Mouse (Mus musculus) skeletal muscle tissue, adult 2 months (tissue): ENCODE results near the gene Serpinb9b.

Experiments used
- DNase-seq: peaks from one replicate; pipeline ENCODE4 v3.0.0-alpha.2; 2012; ENCODE audit warnings: low read depth, low spot score

The Serpinb9b gene

DNA sequence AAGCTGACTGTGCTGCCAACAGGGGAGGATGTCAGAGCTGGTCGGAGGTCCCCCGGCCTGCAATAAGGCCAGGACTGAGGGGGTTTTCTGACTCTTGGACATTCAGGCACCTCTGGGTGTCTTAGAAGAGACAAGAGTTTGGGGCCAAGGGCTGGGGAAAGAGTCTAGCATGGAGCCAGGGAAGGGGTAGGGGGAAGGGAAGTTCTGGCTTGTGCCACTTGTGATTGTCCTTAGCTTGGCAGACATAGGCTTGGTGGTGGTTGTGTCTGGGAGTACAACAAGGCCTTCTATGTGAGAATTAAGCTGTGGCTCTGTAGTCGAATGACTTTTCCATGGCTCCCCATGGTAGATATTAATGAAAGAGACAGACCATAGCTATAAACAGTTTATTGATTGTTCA lies 16.3 kb downstream of the Serpinb9b start:
- no peak for DNase-seq

DNA sequence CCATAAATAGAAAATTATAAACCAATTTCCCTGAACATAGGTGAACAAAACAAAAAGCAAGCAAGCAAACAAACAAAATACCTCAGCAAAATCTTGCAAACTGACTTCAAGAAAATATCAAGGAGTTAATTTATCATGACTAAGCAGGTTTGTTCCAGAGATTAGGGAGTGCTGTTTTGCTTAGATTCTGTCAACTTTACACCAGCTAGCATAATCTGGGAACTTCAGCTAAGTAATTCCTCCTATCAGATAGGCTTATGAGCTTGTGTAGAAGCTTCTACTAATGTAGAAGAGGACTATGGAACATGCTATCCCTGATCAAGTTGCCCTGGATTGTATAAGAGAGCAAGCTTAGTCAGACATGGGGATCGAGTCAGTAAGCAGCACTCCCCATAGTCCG lies 20.0 kb downstream of the Serpinb9b start:
- DNase-seq, result no peak

DNA sequence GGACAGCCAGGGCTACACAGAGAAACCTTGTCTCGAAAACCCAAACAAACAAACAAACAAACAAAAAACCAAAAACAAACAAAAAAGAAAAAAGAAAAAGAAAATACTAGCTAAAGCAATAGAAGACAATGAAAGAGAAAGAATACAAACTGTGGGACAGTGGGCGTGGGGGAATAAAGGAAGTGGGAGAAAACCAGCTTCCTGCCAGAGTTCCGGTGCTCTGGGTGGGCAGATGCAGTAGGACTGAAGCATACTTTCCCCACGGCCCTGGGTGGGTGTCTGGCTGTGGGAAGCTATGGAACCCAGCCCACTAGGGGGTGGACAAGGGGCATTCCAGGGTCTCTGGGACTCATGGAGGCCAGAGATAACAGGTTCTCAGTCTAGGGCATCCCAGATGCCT lies 21.0 kb downstream of the Serpinb9b start:
- DNase-seq, result no peak

DNA sequence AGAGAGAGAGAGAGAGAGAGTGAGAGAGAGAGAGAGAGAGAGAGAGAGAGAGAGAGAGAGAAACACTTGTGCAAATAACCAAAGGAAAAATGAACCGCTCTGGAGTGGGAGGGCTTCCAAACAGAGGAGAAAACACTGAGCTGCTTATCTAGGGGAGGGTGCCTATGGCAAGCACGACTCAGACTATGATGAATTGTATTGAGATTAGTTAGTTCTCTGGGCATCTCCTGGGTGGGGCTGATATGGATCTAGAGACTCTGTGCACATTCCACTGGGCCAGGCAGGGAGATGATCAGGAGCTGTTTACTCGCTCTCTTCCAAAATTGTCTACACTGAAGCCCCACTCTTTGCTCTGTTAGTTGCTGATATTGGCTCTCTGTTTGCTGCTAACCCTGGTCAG lies 24.5 kb downstream of the Serpinb9b start:
- no peak for DNase-seq

DNA sequence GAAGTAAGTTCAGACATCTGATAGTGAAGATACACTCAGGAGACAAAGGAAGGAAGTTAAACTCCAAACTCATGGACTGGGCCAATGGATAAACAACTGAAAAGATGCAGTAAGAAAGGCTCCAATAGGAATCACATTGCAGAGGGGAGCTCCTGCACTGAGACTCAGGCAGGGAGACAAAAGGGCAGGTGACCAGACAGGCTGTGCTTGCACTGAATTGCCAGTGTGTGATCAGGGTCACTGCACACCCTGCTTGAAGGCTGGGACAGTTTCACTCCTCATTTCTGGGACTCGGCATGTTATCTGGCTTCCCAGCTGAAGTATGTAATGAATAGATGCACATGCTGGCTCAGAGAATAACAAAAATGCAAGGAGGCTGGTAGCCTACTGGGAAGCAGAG lies 35.8 kb downstream of the Serpinb9b start:
- DNase-seq, result no peak

DNA sequence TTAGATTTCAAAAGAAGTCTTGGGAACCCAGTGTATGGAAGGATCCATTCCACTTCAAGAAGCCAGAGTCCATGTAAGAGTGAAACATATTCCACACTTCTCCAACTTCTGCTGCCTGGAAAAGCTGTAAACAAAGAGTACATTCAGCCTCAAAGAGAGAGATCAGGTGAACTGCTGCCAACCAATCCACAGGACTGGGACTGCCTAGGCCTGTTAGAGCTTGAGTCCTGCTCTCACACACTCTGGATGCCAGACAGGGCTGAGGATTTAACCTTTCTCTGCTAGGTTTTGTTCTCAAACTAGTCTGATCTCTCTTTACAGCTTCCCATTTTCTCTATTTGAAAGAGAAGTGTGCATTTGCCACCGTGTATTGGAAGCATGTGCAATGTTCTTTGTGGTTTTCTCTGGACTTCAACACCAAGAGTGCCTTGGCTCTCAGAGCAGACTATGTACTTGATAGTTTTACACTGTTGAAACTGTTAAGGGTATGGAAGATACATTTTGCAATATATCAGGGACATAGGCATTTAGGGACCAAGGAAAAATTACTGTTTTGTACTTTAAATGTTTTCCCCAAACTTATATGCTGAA lies 40.3 kb downstream of the Serpinb9b start:
- DNase-seq, result no peak

DNA sequence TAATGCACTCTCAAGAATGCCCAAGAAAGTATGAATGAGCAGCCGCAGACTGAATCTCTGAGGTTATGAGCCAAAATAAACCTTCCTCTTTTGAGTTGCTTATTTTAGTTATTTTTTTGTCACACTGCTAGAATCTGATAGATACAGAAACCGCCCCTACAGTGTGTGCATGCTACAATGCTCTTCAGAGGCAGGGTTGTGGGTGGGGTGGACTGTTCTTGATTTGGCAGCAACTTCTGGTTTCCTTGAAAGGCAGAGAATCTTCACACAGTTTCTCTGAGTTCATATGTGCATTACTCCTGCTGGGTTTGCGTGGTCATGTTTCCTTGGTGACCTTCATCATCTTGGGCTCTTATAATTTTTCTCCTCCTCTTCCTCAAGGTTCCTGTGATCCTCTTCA lies 40.9 kb downstream of the Serpinb9b start:
- no peak for DNase-seq

DNA sequence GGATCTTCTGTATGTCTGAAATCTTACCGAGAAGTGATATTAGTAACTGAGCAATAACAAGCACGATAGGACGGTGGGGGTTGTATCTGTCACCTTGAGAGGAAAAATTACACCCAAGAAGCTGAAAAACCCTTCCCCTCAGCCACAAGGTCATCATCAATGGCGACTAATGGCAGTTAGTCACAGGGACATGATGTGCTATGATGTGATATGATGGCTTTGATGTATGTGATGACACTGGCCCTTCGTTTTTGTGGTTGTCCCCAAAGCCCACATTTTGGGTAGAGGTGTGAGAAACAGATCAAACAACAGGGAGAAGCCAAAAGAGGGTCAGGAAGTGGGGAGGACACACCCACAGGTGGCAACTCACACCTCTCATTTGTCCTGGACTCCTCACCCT lies 44.6 kb downstream of the Serpinb9b start:
- DNase-seq, result no peak

DNA sequence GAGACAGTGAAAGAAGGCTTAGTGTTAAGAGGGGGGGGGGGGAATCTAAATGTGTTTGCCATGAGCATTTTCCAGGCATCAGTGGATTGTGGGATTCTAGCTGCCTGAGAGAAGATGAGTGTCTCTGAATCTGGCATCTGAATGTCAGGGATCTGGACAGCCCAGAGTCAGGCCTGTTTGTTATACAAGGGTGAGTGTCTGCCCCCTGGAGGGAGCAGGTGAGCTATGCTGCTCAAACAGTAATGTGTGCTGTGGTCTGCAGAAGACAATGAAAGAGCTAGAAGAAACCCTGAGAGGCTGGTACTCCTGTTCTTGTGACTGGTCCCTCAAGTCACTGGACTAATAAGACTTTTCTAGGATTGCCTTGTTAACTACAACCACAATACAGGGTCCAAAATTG lies 46.8 kb downstream of the Serpinb9b start:
- peak; percentile 38 for DNase-seq

DNA sequence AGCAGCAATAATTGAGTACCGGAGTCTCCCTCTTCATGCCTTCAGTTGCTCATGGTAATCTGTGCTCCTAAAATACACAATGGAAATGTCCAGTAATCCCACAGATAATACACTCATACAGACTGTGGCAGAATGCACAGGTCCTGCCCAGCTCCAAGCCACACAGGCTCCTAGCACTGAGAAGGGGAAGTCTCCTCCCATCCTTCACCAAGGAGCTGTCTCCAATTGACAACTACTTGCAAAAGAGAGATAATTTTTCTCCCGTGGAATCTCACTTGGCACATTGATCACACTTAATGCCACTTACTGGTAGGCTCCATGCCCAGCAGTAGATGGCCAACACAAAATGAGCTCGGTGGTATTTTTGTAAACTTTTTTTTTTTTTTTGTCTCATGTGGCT lies 49.0 kb downstream of the Serpinb9b start:
- no peak for DNase-seq

DNA sequence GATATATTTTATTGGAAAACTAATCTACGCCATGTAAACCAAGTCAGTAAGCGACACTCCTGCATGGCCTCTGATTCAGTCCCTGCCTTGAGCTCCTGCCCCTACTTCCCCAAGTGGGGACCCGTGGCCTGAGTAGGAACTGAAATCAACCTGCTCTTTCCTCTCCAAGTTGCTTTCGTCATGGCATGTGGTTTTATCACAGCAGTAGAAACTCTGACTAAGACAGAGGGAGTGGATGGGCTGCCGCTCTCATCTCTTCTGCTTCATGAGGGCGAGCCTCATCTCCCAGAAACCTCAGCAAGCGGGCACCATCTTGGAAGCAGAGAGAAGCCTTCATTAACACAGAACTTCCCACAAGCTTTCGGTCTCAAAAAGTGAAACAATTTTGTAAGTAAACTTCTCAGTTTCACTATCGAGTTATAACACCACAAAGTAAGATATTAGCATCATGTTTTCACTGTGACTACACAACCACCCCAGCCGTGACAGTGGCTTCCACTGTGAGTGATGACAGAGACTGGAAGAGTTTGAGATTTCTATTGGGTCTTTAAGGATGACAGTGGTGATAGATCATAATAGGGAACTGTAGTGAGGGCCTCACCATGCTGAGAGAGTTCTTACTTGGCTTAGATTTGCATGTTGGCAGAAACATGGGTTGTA lies 49.9 kb downstream of the Serpinb9b start:
- no peak for DNase-seq

DNA sequence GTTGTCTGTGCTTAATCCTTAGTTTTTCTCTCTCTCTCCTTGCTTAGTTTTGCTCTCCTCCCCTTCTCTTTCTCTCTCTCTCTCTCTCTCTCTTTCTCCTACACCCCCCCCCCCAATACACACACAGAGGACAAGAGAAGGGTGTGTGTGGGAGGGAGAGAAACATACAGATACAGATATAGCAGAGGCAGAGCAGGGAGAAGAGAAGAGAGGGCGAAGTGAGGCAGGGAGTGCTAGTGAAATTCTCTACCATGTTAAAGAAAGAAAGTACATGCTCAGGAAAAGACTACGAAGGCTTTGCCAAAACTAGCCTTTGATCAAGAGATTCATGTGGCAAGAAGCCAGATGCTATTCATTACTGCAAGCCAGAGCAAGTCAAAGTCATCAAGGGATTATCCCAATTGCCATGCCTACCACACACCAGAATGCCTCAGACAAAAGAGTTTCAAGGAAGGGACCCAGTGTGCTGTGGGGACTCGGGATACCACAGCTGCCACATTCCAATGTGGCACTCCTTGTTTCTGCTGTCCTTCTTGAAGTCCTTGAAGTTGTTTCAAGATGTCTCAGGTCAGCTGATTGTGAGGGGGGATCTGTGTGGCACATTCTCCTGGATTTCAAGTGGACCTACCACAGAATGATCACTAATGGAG lies 51.0 kb downstream of the Serpinb9b start, which contains the start of gene Serpinb1b:
Gene Serpinb1b, plus strand, starts transcription at position 520 of the 650 bp plus-strand sequence.
- DNase-seq, result no peak

DNA sequence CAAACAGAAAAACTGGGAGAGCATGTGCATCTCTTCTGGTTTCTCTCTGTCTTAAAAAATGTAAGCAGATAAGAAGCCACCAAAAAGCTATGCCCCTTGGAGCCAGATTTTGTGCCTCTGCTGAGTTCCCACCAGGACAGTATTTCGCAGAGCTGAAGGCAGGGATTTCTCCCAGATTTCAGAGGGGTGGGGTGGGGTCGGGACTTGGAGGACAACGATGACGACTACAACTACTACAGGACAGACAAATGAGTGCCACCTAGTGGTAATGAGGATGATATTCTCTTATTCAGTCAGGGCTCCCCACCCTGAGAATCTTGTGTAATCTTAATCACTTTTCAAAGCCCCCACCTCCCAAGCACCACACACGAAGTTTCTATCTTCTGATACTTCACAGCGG lies 52.2 kb downstream of the Serpinb9b start:
- no peak for DNase-seq

DNA sequence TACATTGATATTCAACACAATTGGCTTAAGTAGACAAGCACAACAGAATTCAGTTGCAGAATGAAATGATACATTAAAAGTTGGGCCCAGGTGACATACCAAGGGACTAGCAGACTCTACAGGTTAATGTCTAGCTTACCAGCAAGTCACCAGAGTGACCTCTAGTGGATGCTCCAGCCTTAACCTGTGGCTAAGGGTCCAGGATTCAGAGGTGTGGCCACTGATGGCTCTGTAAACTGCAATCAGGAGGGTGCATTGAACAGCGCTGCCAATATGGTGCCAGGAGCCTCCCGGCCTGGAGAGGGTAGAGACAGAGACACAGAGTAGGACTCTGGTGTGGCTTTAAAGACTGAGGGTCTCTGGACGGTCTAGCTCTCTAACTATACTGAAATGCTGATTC lies 53.1 kb downstream of the Serpinb9b start:
- DNase-seq, result no peak

DNA sequence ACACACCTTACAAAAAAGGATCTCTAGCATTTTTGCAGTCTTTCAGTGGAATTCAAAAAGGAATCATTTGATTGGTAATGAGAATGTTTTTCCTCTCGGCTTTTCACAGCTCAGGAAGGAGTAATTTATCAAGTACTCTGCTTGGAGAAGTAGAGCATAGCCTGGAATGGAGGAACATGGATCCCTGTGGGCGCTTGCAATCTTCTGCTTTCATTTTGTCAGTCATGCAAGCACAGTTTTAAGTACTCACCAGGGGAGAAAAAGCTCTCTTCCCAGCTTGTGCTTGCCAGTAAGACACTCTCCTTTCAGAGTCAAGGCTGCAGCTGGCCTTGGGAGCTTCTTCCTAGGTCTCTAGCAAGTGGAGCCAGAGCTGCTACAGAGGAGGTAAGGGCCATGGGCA lies 56.6 kb downstream of the Serpinb9b start:
- no peak for DNase-seq

DNA sequence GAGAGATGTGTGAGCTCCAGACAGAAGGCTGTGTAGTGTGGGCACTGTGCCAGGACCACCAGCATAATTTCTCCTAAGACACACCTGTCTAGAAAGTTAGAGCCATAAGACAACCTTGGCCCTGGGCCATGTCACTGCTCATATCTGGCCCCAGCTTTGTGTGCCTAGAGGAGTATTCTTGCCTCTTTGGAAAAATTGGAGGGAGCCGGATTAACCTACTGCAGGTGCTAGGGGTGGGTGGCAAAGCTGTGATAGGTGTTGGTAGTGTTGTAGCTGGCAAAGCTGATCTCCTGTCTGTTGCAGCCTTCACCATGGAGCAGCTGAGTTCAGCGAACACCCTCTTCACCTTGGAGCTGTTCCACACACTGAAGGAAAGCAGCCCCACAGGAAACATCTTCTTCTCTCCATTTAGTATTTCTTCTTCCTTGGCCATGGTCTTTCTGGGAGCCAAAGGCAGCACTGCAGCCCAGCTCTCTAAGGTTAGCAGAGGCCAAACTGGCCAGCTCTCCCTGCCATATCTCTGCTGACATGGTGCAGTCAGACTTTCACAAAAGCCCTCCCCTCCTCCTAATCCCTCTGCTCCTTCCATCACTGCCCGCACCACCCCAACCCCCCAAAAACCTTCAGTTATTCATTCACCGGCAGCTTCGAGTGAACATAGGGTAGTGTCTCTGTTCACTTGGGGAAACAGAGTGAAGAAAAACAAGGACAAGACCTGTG lies 57.9 kb downstream of the Serpinb9b start:
- DNase-seq, result no peak

DNA sequence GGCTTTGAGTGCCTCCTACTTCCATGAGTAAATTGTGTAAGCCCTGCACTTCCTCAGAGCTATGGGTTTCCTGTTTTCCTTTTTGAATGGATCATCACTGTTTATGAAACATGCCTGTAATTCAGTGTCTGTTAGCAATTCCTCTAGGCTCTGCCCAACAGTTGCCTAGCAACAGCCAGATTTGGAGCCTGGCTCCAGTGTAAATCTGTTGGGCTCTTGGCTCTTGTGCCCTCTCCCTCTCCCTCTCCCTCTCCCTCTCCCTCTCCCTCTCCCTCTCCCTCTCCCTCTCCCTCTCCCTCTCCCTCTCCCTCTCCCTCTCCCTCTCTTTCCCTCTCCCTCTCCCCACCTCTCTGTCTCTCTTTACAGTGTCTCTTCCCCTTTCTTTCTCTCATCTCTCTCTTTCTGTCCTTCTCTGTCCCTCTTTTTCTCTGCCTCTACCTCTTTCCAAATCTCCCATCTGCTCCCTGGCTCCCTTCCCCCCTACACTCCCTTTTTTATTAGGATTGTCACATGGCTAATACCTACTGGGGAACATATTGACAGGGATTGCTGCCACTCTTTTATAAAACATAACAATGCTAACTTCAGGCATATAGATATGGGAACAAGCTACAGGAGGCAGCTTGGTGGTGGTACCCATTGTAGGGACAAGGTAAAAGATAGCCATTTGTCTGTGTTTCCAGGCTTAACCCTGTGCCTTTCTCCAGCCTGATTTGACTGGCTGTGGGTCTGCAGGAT lies 58.6 kb downstream of the Serpinb9b start:
- peak; percentile 45 for DNase-seq

DNA sequence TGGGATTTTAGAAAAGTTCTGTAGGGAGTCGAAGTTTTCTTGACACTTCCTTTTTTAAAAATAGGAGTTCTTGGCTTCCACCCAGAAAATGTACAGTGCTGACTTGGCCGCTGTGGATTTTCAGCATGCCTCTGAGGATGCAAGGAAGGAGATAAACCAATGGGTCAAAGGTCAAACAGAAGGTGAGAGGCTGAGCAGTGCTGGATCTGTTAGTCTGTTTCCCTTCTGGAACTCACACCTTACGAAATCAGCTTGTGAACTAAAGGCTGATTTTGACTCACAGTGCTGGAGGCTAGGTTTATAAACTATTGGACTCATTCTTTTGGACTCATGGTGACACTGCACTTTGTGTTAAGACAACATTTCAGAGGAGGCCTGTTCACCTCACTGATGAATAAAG lies 62.4 kb downstream of the Serpinb9b start:
- no peak for DNase-seq

DNA sequence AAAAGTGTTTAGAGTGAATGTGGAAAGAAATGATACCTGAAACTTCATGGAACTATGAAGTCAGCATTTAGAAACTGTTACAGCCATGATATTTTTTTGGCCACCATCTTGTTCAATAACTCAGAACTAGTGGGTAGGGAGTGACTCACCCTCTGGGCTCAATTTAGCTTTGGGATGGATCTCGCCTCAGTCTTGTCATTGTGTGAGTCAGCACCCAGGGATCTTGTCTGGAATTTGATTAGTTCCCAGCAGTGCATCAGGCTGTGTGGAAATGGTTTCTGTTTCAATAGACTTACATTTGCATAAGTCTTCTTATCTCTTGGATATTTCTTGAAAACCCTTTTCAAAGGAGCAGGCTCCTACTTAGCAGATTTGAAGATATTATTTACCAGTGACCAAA lies 63.3 kb downstream of the Serpinb9b start:
- no peak for DNase-seq

DNA sequence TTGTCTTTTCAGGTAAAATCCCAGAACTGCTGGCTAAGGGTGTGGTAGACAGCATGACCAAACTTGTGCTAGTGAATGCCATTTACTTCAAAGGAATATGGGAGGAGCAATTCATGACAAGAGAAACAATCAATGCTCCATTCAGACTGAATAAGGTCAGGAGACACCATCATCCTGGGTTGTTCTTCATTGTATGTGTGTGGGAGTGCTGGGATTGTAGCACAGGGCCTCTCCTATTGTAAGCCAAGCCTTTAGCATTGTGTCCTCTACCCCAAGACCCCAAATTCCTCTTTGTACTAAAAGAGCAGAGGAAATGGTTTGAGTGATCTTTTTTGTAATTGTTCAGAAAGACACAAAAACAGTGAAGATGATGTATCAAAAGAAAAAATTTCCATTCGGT lies 64.1 kb downstream of the Serpinb9b start:
- no peak for DNase-seq
